Mouse (Mus musculus) embryonic fibroblast, embryonic 13.5 days (primary cell): ENCODE data around the gene Rnf151.

Experiments used
- CTCF ChIP-seq: IDR thresholded peaks from 2 replicates; pipeline ENCODE4 v1.5.1; 2011; ENCODE audit warnings: mild to moderate bottlenecking, control low read depth, low read length, moderate library complexity, borderline replicate concordance; ENCODE audit not compliant: insufficient read depth
- POLR2A ChIP-seq: IDR thresholded peaks from 2 replicates; pipeline ENCODE4 v1.6.1; 2011; ENCODE audit warnings: low read depth, mild to moderate bottlenecking, control low read depth, low read length, moderate library complexity

DNA sequence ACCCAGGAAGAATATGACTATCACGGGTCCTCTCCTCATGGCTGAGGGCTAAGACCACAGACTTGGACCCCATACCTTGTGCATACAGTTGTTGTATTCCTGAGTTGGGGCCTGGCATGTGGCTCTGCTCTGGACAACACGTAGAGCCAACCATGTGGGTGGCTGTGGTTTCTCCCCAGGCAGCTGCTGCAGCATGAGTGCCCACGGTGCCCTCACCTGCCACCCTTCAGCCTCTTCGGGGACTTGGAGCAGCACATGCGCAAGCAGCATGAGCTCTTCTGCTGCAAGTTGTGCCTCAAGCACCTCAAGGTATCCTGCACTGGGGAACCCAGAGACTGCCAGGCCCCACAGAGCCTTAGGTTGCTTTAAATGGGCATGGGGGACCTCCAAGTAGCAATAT lies 41.0 kb downstream of the Rnf151 start:
- no peak for TF ChIP-seq POLR2A
- no peak for TF ChIP-seq CTCF
